Mouse (Mus musculus) lung, postnatal 4 days (tissue): ENCODE results near the gene Pld4.

Experiments
- DNase-seq, 2 experiments: peaks; one replicate each; pipeline ENCODE4 v3.0.0; 2021

Pld4 gene

GRCm38 (mm10) chr12:112767036-112767890 lies 6.8 kb downstream of the Pld4 start:
- no peak for DNase-seq

- DNase-seq = no peak
Observed at GRCm38 (mm10) chr12:112768166-112768565, 7.7 kb downstream of the Pld4 start.

GRCm38 (mm10) chr12:112769031-112769430 lies 8.6 kb downstream of the Pld4 start:
- no peak for DNase-seq

DNA sequence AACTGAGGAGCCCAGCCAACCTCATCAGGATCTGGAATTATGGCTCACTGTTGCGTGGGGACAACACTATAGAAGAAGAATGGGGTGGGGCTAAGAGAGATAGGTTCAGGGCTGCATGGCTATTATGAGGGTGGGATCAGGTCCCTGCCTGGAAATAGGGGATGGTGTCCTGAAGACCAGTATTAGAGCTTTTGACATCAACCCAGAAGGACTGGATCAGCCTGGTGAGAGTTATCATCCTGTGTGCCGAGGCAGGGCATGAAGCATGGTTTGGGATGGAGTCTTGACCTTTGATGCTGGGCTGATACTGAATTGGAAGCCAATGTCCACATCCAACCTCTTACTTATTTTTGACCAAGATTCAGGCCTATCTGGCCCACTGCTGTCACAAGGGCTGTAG lies 9.3 kb downstream of the Pld4 start:
- no peak for DNase-seq

- no peak for DNase-seq
Observed at GRCm38 (mm10) chr12:112770396-112770795, 9.9 kb downstream of the Pld4 start.

DNA sequence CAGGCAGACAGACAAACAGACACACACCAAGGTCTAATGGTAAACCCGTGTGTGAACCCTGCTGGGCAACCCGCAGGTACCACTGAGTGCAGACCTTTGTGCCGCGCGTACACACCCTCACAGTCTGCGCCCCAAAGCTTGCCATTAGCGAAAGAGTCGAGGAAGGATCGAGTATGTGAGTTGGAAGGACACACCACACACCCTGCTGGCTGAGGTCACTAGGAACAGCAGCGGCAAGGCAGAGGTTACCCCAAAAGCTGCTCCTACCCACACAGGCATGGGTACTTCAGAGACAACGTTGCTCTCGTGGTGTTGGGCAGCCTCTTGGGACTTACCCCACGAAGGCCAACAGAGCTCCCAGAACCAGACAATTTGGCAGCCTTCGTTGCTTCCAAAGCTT lies 11.9 kb downstream of the Pld4 start:
- DNase-seq = no peak

- no peak for DNase-seq
Observed at GRCm38 (mm10) chr12:112773366-112773765, 12.9 kb downstream of the Pld4 start.

DNA sequence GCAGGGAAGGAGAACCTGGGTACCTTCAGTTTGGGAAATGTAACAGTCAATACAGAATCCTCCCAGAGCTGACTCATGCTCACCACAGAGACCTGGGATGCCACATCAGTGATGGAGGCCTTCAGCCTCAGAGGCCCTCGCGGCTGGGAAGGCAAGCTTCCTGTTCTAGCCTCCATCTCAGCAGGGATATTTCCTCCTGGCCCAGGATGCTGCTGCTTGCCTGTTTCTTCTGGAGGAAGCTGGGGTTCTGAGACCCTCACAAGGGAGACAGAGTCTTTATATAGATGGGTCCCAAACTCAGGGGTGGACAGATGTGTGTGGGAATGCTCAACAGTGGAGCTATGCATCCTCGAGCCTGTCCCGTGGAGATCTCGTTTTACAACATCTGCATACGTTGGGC lies 13.6 kb downstream of the Pld4 start:
- no peak for DNase-seq

DNA sequence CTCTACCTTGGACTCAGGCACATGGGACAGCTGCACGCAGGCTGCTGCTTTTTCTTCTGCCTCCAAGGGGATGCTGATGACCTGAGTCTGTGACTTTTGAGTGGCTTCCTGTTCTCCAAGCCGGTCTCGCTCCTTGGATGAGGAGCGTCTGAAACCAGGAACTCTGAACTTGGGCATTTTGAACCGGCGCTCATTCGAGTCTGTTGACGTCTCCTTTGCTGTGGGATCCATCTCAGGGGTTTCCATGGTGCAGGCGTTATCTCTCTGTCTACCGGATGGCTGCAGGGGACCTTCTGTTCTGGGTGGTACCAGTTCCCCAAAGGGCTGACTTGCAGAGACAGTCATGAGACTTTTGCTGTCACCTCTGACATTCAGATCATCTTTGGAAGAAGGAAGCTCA lies 14.0 kb downstream of the Pld4 start:
- peak in 1 of 2 experiments; percentile 14 for DNase-seq

DNA sequence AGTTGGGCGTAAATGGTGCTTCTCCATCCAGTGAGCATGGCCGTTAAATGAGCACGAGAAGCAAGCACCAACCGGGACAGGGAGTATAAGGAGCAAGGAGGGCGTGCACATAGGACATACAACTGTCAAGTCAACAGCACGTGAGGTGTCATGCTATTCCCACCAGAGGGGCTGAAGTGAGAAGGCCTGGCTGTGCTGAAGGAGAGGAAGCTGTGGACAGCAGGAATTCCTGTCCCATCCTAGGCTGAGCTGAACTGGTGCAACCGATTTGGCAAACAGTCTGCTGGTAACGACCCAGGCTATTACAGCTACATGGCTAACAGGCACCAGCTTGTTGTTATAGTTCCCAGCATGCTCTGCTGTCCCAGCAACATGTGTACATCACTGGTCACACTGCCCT lies 30.6 kb downstream of the Pld4 start:
- no peak for DNase-seq

- peak; percentile 67 to 84 for DNase-seq
Observed at GRCm38 (mm10) chr12:112793601-112794355, 33.3 kb downstream of the Pld4 start.

DNA sequence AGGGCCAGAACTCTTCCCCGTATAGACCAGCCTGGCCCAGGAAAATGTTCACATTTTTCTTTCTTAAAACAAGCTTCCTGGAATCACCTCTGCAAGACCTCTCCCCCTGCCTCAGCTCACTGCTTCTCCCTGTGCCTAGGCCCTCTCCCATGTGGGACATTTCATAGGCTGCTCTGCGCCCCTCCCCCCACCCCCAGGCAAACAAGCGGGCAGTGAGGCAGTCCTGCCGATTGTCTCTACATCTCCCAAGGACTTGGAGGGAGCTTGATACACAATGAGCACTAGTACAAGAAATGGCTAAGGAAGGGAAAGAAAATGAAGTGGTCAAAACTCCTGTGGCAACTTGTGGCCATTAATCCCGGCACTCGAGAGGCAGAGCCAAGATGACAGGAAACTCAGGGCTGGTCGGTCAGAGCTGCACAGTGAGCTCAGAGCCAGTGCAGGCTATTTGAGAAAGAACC lies 33.9 kb downstream of the Pld4 start:
- no peak for DNase-seq

GRCm38 (mm10) chr12:112794998-112795397 lies 34.5 kb downstream of the Pld4 start:
- no peak for DNase-seq

GRCm38 (mm10) chr12:112795466-112796104 lies 35.1 kb downstream of the Pld4 start:
- DNase-seq = peak; percentile 41 to 61

DNA sequence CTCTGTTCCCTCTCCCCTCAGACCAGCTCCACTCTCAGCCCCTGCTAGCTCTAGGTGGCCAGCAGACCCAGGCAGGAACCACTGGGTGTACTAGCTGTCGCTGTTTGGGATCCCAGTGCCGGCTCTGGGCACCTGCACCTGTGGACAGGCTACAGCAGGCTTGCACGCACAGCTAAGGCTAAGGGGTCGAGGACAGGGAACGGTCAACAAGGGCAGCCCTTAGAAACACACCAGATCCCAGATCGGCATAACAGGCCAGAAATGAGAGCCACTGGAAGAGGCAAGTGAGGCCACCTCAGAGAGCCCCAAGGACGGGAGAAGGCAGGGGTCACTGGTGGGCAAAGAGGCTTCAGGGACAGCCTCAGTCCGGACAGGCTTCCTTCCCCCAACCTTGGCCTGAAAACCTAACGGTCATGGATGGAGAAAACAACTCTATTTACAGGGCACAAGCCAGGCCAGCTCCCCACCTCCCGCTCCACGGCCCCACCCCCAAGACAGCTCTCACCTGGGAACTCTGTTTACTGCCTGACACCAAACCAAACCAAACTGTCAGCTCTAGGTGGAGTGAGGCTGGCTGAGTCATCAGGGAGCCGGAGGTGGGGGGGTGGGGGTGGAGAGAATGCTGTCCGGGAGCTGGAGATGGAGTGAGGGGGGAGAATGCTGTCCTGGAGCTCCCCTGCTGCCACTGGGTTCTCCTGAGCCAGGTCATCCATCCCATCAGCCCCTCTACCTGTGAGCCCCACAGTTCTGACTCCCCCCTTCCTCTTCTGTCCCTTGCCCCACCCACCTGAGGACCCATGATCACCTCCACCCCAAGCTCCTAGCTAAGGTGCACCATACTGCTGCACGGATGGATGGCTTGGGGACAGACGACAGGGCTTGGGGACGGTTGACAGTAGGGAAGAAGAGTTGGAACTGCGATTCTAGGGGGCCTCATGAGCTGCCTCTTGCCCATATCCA lies 36.4 kb downstream of the Pld4 start:
- no peak for DNase-seq

GRCm38 (mm10) chr12:112797672-112798331 lies 37.3 kb downstream of the Pld4 start:
- DNase-seq = peak; percentile 63 to 80

DNA sequence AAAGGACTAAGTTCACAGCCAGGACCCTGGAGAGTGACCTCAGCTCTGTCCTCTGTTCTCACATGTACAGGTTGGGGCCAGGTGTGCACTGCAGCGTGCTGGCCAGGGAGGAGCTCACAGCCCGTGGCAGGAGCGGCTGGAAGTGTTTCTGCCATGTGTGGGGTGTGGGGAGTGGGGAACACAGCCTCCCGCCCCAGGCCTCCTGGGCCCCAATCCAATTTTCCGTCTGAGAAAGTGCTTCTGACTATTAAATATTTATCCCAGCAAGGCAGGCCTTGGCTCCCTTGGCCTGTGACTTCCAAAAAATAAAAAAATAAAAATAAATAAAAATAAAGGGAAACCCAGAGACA lies 37.9 kb downstream of the Pld4 start:
- DNase-seq = peak; percentile 53 to 66

- DNase-seq = no peak
Observed at GRCm38 (mm10) chr12:112798716-112799115, 38.3 kb downstream of the Pld4 start.

DNA sequence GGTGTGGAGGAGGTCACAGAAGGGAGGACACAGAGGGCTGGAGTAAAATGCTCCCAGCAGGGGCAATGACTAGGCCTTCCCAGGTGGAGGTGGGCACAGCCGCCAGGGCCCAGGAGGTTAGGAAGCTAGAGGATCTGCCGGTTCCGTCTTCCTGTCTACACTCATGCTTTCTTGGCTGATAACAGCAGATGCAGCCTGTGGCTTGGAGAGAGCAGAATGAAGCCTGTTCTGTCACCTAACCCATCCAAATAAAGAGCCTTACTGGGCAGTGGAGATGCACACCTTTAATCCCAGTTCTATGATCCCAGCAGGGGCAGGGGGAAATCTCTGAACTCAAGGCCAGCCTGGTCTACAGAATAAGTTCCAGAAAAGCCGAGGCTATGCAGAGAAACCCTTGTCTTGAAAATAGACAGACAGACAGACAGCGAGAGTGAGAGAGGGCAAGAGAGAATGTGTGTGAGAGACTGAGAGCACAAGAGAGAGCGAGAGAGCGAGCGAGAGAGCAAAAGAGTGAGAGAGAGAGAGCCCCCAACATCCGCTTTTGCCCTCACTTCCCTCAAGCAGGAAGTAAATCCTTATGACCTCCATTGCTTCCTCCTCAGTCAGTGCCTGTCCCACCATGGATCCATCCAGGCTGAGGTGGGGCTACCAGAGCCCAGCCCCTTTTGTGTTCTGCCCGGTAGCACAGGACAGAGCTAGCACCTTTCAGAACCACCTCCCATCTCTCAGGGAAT lies 38.9 kb downstream of the Pld4 start:
- DNase-seq = no peak

DNA sequence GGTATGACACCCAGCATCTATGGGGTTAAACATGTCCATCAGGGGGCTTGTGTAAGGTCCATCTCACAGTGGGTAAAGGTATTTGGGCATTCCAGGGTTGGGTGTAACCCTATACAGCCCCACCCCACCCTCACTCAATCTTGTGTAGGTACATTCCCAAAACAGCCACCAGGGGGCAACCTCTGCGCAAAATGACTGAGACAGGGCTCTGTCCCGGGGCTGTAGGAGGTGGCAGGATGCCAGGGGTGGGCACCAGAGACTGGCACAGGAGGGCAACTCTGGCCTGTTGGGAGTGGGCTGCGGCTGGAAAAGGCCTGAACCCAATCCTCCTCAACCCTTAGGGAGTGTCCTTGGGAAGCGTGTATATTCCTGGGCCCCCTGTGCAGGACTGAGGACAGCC lies 40.0 kb downstream of the Pld4 start:
- DNase-seq = peak; percentile 68 to 82
